Mouse (Mus musculus) thymus, postnatal 4 days (tissue): ENCODE results near the gene Cog6.

Experiments
- DNase-seq: peaks from one replicate; pipeline ENCODE4 v3.0.0; 2021

Gene Cog6

GRCm38 (mm10) chr3:53031586-53031985, 14.5 kb upstream of the Cog6 start:
- no peak for DNase-seq

- DNase-seq: peak; percentile 89
Measured at GRCm38 (mm10) chr3:53029046-53029445, 12.0 kb upstream of the Cog6 start.

- no peak for DNase-seq
Measured at GRCm38 (mm10) chr3:53027333-53027732, 10.3 kb upstream of the Cog6 start.

- DNase-seq: no peak
Measured at GRCm38 (mm10) chr3:53007411-53007810, 9.6 kb downstream of the Cog6 start.

GRCm38 (mm10) chr3:53004406-53005114, 12.5 kb downstream of the Cog6 start:
- DNase-seq: peak; percentile 23

- no peak for DNase-seq
Measured at GRCm38 (mm10) chr3:53002076-53002475, 15.0 kb downstream of the Cog6 start.

- no peak for DNase-seq
Measured at GRCm38 (mm10) chr3:52999996-53000395, 17.0 kb downstream of the Cog6 start.

GRCm38 (mm10) chr3:52999016-52999744, 17.9 kb downstream of the Cog6 start:
- DNase-seq: no peak

GRCm38 (mm10) chr3:52997381-52997780, 19.7 kb downstream of the Cog6 start:
- no peak for DNase-seq

GRCm38 (mm10) chr3:52996635-52997034, 20.4 kb downstream of the Cog6 start:
- no peak for DNase-seq

- DNase-seq: peak; percentile 64
Measured at GRCm38 (mm10) chr3:52994666-52995065, 22.4 kb downstream of the Cog6 start.

- DNase-seq: no peak
Measured at GRCm38 (mm10) chr3:52993296-52993695, 23.7 kb downstream of the Cog6 start.

GRCm38 (mm10) chr3:52990041-52990737, 26.8 kb downstream of the Cog6 start:
- DNase-seq: no peak

GRCm38 (mm10) chr3:52985508-52985941, 31.5 kb downstream of the Cog6 start:
- peak; percentile 61 for DNase-seq

- no peak for DNase-seq
Measured at GRCm38 (mm10) chr3:52983772-52984171, 33.3 kb downstream of the Cog6 start.

- no peak for DNase-seq
Measured at GRCm38 (mm10) chr3:52982993-52983392, 34.0 kb downstream of the Cog6 start.

- peak; percentile 95 for DNase-seq
Measured at GRCm38 (mm10) chr3:52974674-52975556, 42.1 kb downstream of the Cog6 start.

- DNase-seq: no peak
Measured at GRCm38 (mm10) chr3:52972916-52973315, 44.1 kb downstream of the Cog6 start.

- no peak for DNase-seq
Measured at GRCm38 (mm10) chr3:52967046-52967445, 50.0 kb downstream of the Cog6 start.

GRCm38 (mm10) chr3:52964206-52964605, 52.8 kb downstream of the Cog6 start:
- DNase-seq: no peak

- DNase-seq: no peak
Measured at GRCm38 (mm10) chr3:52963441-52963840, 53.6 kb downstream of the Cog6 start.

GRCm38 (mm10) chr3:52962391-52962790, 54.6 kb downstream of the Cog6 start:
- no peak for DNase-seq

- no peak for DNase-seq
Measured at GRCm38 (mm10) chr3:52961661-52962060, 55.4 kb downstream of the Cog6 start.
